Mouse (Mus musculus): ENCODE results near the gene Card11. TPM values are rescaled to one million over a fixed set of nuclear protein-coding genes. Genes with fewer than 3 reads are reported as not detected.
A peak's percentile ranks its signal among the peaks of the same experiment; 100 is the strongest.

Card11 gene
- polyA plus RNA-seq, 1 experiment from 2014 or later = 0.40 TPM

- WGBS = 81% methylated on average over 5 of the region's 5 CpGs
- no peak for ATAC-seq (ENCODE audit: insufficient number of reproducible peaks, low FRiP score, low TSS enrichment, low read depth)
- no peaks in the 10 kb centered on the region for H3K27me3 ChIP-seq
- no peak overlapping the region for H3K9ac ChIP-seq
- no peaks in the 10 kb centered on the region for H3K9me3 ChIP-seq
- no peak overlapping the region for H3K4me3 ChIP-seq
- H3K4me1 ChIP-seq = peaks cover 6% of the 10 kb centered on the region; the same call in 1 of the 2 replicates
- no peaks in the 10 kb centered on the region for H3K36me3 ChIP-seq
- no peak overlapping the region for H3K4me2 ChIP-seq
- no peak overlapping the region for H3K27ac ChIP-seq
Observed at GRCm38 (mm10) chr5:140859730-140860129, 140.7 kb downstream of the Card11 start.

- Histone ChIP-seq H3K4me1 (peaks cover 6% of the 10 kb centered on the region; the same call in 1 of the 2 replicates), H3K9ac (no peak overlapping the region), H3K27me3 (no peaks in the 10 kb centered on the region), H3K4me3 (no peak overlapping the region), H3K9me3 (no peaks in the 10 kb centered on the region), H3K36me3 (no peaks in the 10 kb centered on the region), H3K4me2 (no peak overlapping the region), H3K27ac (no peak overlapping the region)
- no peak for ATAC-seq (ENCODE audit: insufficient number of reproducible peaks, low FRiP score, low TSS enrichment, low read depth)
- WGBS = 81% methylated on average over 3 of the region's 3 CpGs
Observed at GRCm38 (mm10) chr5:140858335-140858734, 142.0 kb downstream of the Card11 start.

DNA sequence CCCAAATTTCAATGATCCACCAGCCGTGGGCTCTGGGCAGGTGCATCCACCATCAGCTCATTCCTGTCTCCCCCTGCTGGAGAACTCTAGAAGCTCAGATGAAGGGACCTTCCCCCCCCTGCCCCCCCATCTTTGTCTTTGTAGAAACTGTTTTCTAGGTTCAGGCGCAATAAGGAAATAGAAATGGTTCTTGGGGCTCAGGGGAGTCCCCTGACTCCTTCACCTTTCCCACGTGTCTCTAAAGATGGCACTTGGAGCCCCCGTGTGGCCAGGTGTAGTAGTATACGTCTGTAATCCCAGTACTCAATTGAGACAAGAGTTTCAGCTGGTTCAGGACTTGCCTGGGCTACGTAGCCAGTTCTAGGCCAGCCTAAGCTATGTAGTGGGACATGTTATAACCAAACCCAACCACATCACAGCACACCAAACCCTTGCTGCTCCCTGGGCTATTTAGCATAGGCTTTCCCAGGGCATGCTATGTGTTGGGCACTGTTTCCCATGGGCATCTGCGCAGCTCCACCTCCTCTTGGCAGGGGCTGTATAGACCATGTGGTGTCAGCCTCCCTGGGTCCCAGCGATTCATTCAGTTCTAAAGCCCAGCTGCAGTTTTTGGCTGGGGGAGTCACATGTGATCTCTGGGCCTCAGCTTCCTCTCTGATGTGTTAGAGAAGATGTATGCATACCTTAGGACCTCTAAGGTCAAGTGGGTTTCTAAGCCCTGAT, 142.8 kb downstream of the Card11 start:
- no peak for ATAC-seq (ENCODE audit: insufficient number of reproducible peaks, low FRiP score, low TSS enrichment, low read depth)

GRCm38 (mm10) chr5:140855909-140856530, 144.4 kb downstream of the Card11 start:
- 31% methylated on average over 11 of the region's 11 CpGs for WGBS
- 0 out of 2 replicates have a peak overlapping the region, but pooled peaks have one; percentile 22 for H3K27ac ChIP-seq
- no peaks in the 10 kb centered on the region for H3K36me3 ChIP-seq
- H3K4me2 ChIP-seq = no peak overlapping the region
- no peak overlapping the region for H3K4me3 ChIP-seq
- no peak overlapping the region for H3K9ac ChIP-seq
- H3K4me1 ChIP-seq = peaks cover 6% of the 10 kb centered on the region; the same call in 1 of the 2 replicates
- H3K27me3 ChIP-seq = no peaks in the 10 kb centered on the region
- ATAC-seq (ENCODE audit: insufficient number of reproducible peaks, low FRiP score, low TSS enrichment, low read depth) = no peak
- H3K9me3 ChIP-seq = no peaks in the 10 kb centered on the region

More for the DNA sequence above, 142.8 kb downstream of the Card11 start:
- no peaks in the 10 kb centered on the region for H3K27me3 ChIP-seq
- H3K4me3 ChIP-seq = no peak overlapping the region
- WGBS = 55% methylated on average over 8 of the region's 8 CpGs
- no peak overlapping the region for H3K4me2 ChIP-seq
- H3K27ac ChIP-seq = no peak overlapping the region
- H3K4me1 ChIP-seq = peaks cover 6% of the 10 kb centered on the region; the same call in 1 of the 2 replicates
- H3K9ac ChIP-seq = no peak overlapping the region
- no peaks in the 10 kb centered on the region for H3K9me3 ChIP-seq
- no peaks in the 10 kb centered on the region for H3K36me3 ChIP-seq

- no peak overlapping the region for H3K4me2 ChIP-seq
- H3K4me1 ChIP-seq = peaks cover 6% of the 10 kb centered on the region; the same call in 1 of the 2 replicates
- no peak overlapping the region for H3K9ac ChIP-seq
- WGBS = 89% methylated on average over 4 of the region's 4 CpGs
- H3K27me3 ChIP-seq = no peaks in the 10 kb centered on the region
- H3K36me3 ChIP-seq = no peaks in the 10 kb centered on the region
- no peaks in the 10 kb centered on the region for H3K9me3 ChIP-seq
- H3K4me3 ChIP-seq = no peak overlapping the region
- H3K27ac ChIP-seq = no peak overlapping the region
- no peak for ATAC-seq (ENCODE audit: insufficient number of reproducible peaks, low FRiP score, low TSS enrichment, low read depth)
Observed at GRCm38 (mm10) chr5:140854700-140855099, 145.7 kb downstream of the Card11 start.

- no peaks in the 10 kb centered on the region for H3K36me3 ChIP-seq
- no peak overlapping the region for H3K4me3 ChIP-seq
- no peaks in the 10 kb centered on the region for H3K27me3 ChIP-seq
- no peaks in the 10 kb centered on the region for H3K9me3 ChIP-seq
- no peak overlapping the region for H3K4me2 ChIP-seq
- H3K9ac ChIP-seq = no peak overlapping the region
- 63% methylated on average over 5 of the region's 5 CpGs for WGBS
- peaks cover 6% of the 10 kb centered on the region; the same call in 1 of the 2 replicates for H3K4me1 ChIP-seq
- ATAC-seq (ENCODE audit: insufficient number of reproducible peaks, low FRiP score, low TSS enrichment, low read depth) = no peak
- H3K27ac ChIP-seq = no peak overlapping the region
Observed at GRCm38 (mm10) chr5:140853723-140854122, 146.7 kb downstream of the Card11 start.

GRCm38 (mm10) chr5:140852435-140852996, 147.9 kb downstream of the Card11 start:
- no peak overlapping the region for H3K9ac ChIP-seq
- H3K4me1 ChIP-seq = peaks cover 6% of the 10 kb centered on the region; the same call in 1 of the 2 replicates
- H3K27ac ChIP-seq = no peak overlapping the region
- WGBS = 70% methylated on average over 12 of the region's 12 CpGs
- no peaks in the 10 kb centered on the region for H3K27me3 ChIP-seq
- H3K4me3 ChIP-seq = no peak overlapping the region
- no peak for ATAC-seq (ENCODE audit: insufficient number of reproducible peaks, low FRiP score, low TSS enrichment, low read depth)
- H3K36me3 ChIP-seq = no peaks in the 10 kb centered on the region
- no peak overlapping the region for H3K4me2 ChIP-seq
- no peaks in the 10 kb centered on the region for H3K9me3 ChIP-seq

DNA sequence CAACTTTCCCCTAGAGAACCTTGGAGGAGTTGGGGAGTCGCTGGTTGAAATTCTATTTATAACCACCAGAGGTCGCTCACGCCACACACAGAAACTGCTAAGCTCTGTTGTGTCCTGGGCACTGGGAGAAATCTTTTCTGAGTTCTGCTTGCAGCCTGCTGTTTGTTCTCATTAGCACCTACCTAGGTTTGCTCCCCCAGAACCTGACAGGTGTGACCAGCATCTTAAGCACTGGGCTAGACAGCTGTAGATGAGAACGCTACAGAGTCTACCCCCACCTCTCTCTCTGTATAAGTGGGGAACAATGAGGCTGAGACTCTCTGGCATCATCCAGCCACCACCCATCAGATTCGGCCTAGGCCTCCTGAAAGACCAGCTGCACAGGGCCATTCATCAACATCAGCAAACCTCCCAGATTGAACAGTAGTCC, 153.1 kb downstream of the Card11 start:
- Histone ChIP-seq H3K4me2 (no peak overlapping the region), H3K4me1 (no peaks in the 10 kb centered on the region), H3K4me3 (no peak overlapping the region), H3K9me3 (no peaks in the 10 kb centered on the region), H3K36me3 (no peaks in the 10 kb centered on the region), H3K27ac (no peak overlapping the region), H3K27me3 (no peaks in the 10 kb centered on the region), H3K9ac (no peak overlapping the region)
- ATAC-seq (ENCODE audit: insufficient number of reproducible peaks, low FRiP score, low TSS enrichment, low read depth) = 0 out of 2 replicates have a peak, but pooled peaks have one; percentile 24
- 10% methylated on average over 5 of the region's 5 CpGs for WGBS

GRCm38 (mm10) chr5:140841942-140842341, 158.4 kb downstream of the Card11 start:
- Histone ChIP-seq H3K27ac (no peak overlapping the region), H3K4me3 (no peak overlapping the region), H3K36me3 (no peaks in the 10 kb centered on the region), H3K4me1 (no peaks in the 10 kb centered on the region), H3K9ac (no peak overlapping the region), H3K27me3 (no peaks in the 10 kb centered on the region), H3K4me2 (no peak overlapping the region), H3K9me3 (no peaks in the 10 kb centered on the region)
- ATAC-seq (ENCODE audit: insufficient number of reproducible peaks, low FRiP score, low TSS enrichment, low read depth) = no peak
- WGBS = 78% methylated on average over 4 of the region's 4 CpGs

GRCm38 (mm10) chr5:140831064-140831431, 169.3 kb downstream of the Card11 start:
- no peaks in the 10 kb centered on the region for H3K9me3 ChIP-seq
- H3K4me2 ChIP-seq = peak overlapping the region; percentile 47
- no peak overlapping the region for H3K27ac ChIP-seq
- ATAC-seq (ENCODE audit: insufficient number of reproducible peaks, low FRiP score, low TSS enrichment, low read depth) = no peak
- H3K4me3 ChIP-seq = no peak overlapping the region
- WGBS = 77% methylated on average over 8 of the region's 8 CpGs
- peaks cover 34% of the 10 kb centered on the region for H3K4me1 ChIP-seq
- H3K36me3 ChIP-seq = no peaks in the 10 kb centered on the region
- H3K9ac ChIP-seq = no peak overlapping the region
- no peaks in the 10 kb centered on the region for H3K27me3 ChIP-seq

DNA sequence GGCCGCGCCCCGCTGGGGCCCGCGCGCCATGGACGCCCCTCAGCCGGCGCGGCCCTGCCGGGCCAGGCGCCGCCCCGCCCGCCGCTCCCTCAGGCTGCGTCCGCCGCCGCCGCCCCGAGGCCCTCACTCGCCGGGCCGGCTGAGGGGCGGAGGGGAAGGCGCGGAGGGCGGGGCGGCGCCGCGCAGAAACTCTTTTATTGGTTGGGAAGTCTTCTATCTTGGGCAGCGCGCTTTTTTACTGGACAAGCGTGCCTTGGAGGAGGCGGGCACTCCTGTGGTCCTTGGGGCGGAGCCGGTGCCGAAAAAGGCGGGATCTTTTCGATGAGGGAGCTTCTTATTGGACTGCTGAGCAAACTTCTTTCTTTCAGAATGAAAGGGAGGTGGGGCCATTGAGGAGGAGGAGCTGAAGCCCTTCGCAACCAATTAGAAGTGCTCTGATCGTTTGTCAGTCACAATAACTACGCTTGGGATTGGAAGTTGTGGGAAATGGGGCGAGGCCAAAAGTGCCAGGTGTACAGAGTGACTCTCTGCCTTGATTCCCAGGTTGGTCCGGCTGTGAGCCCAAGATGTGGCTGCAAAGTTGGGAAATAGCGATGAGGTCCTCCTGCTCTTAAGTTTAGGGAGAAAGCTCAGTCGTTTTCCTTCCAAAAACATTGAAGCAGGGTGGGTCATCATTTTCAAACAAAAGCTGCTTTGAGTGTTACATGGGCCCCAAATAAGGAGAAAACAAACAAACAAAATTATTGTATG, 169.9 kb downstream of the Card11 start, which contains the start of gene Gna12:
TSS of gene Gna12 (minus strand) at position 118 of the 750 bp plus-strand sequence.
- Histone ChIP-seq H3K4me1 (peaks cover 34% of the 10 kb centered on the region), H3K36me3 (no peaks in the 10 kb centered on the region), H3K9me3 (no peaks in the 10 kb centered on the region), H3K27ac (peak within 1 kb of the TSS; percentile 80), H3K4me2 (peak within 1 kb of the TSS; percentile 88), H3K9ac (peak within 1 kb of the TSS; percentile 90), H3K27me3 (no peaks in the 10 kb centered on the region), H3K4me3 (peak within 1 kb of the TSS; percentile 86)
- WGBS = under 1% methylated on average over 31 of the region's 49 CpGs
- peak; percentile 99 for ATAC-seq (ENCODE audit: insufficient number of reproducible peaks, low FRiP score, low TSS enrichment, low read depth)

Measured in limb, embryonic 15.5 days (tissue).